Comparison of ENCODE assay signal across 25 mouse cellular contexts in genomic region chr8:123887163-123887562, GRCm38 (mm10). TPM values are rescaled to one million over a fixed set of nuclear protein-coding genes. Genes with fewer than 3 reads are reported as not detected.
"Had no signal": no experiment of that assay in that cellular context is flagged by ENCODE, and none has a peak within 500 bp of the region (broad histone marks: within the 10 kb centered on the region; RNA-seq: fewer than 3 reads in every experiment).

No protein-coding gene starts in this region.

- H3K4me2 ChIP-seq: heart, embryonic 11.5 days; heart, embryonic 13.5 days; heart, embryonic 15.5 days; hindbrain, embryonic 13.5 days; hindbrain, embryonic 15.5 days; limb, embryonic 12.5 days; liver, embryonic 11.5 days had no signal

- H3K9ac ChIP-seq: heart, embryonic 13.5 days; heart, embryonic 15.5 days; hindbrain, embryonic 13.5 days; hindbrain, embryonic 15.5 days; limb, embryonic 12.5 days had no signal

- DNase-seq: gastrocnemius, postnatal 14 days; gastrocnemius, postnatal 36 days; heart, adult 11 months; heart, adult 2 months; heart, postnatal 14 days; heart, postnatal 36 days; kidney, adult 11 months; kidney, adult 2 months; kidney, postnatal 10 days; kidney, postnatal 25 days; kidney, postnatal 4 days; liver had no signal

- H3K4me3 ChIP-seq: heart, adult 2 months; heart, embryonic 13.5 days; heart, embryonic 15.5 days; hindbrain, embryonic 13.5 days; hindbrain, embryonic 15.5 days; layer of hippocampus, adult 2 months; left cerebral cortex, adult 2 months; limb, embryonic 10.5 days; limb, embryonic 12.5 days had no signal

- ATAC-seq: hindbrain, postnatal 0 days; intestine, embryonic 16.5 days had no signal

- H3K9me3 ChIP-seq: heart, embryonic 13.5 days; heart, embryonic 15.5 days; hindbrain, embryonic 13.5 days; hindbrain, embryonic 15.5 days; limb, embryonic 10.5 days; limb, embryonic 12.5 days had no signal

- H3K36me3 ChIP-seq: heart, embryonic 13.5 days; heart, embryonic 15.5 days; hindbrain, embryonic 13.5 days; hindbrain, embryonic 15.5 days; limb, embryonic 10.5 days; limb, embryonic 12.5 days had no signal

- H3K27ac ChIP-seq: heart, adult 2 months; heart, embryonic 13.5 days; heart, embryonic 15.5 days; hindbrain, embryonic 13.5 days; hindbrain, embryonic 15.5 days; hindbrain, postnatal 0 days; layer of hippocampus, adult 2 months; limb, embryonic 10.5 days; limb, embryonic 12.5 days had no signal

RNA-seq across cellular contexts. Expression of gene Acta1, which starts 7.4 kb away (rescaled TPM):
- total RNA-seq: hematopoietic stem cell, adult 5-6 weeks had no signal
